Mouse (Mus musculus): Measurements from ENCODE around the gene Serpinb1c.

DNA sequence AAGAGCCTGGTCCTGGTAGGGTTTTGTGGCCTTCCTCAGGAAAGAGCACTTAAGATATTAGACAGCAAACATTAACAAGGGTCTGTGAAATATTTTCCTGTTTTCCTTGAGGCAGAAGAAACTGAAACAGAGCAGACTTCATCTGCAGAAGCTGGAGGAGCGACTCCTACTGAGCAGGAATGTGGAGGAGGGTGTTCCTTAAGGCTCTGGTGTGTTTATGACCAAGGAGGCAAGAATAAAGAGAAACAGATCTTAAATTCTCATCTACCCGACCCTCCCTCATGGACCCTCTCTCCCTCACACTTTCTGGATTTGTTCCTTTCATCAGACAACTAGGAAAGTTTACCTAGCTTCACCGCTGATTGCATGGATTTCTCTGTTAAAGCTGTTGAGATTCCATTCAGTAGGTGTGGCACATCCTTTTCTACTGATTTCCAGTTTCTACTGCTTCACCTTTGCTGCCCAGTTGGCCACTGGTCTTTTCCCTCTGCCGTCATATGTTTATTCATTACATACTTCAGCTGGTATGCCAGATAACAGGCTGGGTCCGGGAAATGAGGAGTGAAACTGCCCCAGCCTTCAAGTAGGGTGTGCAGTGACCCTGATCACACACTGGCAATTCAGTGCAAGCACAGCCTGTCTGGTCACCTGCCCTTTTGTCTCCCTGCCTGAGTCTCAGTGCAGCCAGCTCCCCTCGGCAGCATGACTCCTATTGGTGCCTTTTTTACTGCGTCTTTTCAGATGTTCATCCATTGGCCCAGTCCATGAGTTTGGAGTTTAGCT, 26.8 kb upstream of the Serpinb1c start:
- TF ChIP-seq EP300 (IDR thresholded peaks at IDR 0.05; ENCODE audit: insufficient read depth, low read depth, low read length): peak; percentile 87
- no peak for TF ChIP-seq CTCF (IDR thresholded peaks at IDR 0.05)
- TF ChIP-seq POLR2A (IDR thresholded peaks at IDR 0.05; ENCODE audit: insufficient read depth, low read depth, low read length): peak; percentile 47; the same call in 1 of the 2 replicates
